In genomic region chr11:103265211-103265610, GRCm38 (mm10) we compare ENCODE assay signal across 12 mouse cellular contexts. TPM values are rescaled to one million over a fixed set of nuclear protein-coding genes. Genes with fewer than 3 reads are reported as not detected.
A peak's percentile ranks its signal among the peaks of the same experiment; 100 is the strongest.
DNase-seq lines count a peak whose midpoint lies in the region; ATAC-seq and TF ChIP-seq lines count a peak whose summit lies in the region.
"Had no signal": no experiment of that assay in that cellular context is flagged by ENCODE, and none has a peak within 500 bp of the region (broad histone marks: within the 10 kb centered on the region; RNA-seq: fewer than 3 reads in every experiment).

No protein-coding gene starts in this region.

- no peak overlapping the region for H3K9ac ChIP-seq in kidney, embryonic 15.5 days
- H3K9ac ChIP-seq in MEL (ENCODE audit: control insufficient read depth, low read depth, low read length, poor library complexity, severe bottlenecking): no peak overlapping the region
- no peak overlapping the region for H3K9ac ChIP-seq in forebrain, embryonic 13.5 days
- no peak overlapping the region for H3K9ac ChIP-seq in midbrain, embryonic 15.5 days
- H3K9ac ChIP-seq: limb, embryonic 12.5 days had no signal

- TF ChIP-seq RAD21 in MEL (IDR thresholded peaks at IDR 0.05; ENCODE audit: low read depth, low read length): no peak

- 0 out of 2 replicates have a peak overlapping the region, but pooled peaks have one; percentile 9 for H3K4me3 ChIP-seq in kidney, embryonic 15.5 days (replicated peaks)
- H3K4me3 ChIP-seq in MEL (ENCODE audit: control insufficient read depth in 1 of 2, insufficient read depth in 1 of 2, low read depth in 2 of 2, low read length in 2 of 2): no peak overlapping the region
- H3K4me3 ChIP-seq in forebrain, embryonic 13.5 days: peak overlapping the region; percentile 7
- H3K4me3 ChIP-seq in midbrain, embryonic 15.5 days: no peak overlapping the region

- H3K27ac ChIP-seq in kidney, embryonic 15.5 days: peak overlapping the region; percentile 69; the same call in 1 of the 2 replicates
- no peak overlapping the region for H3K27ac ChIP-seq in MEL (ENCODE audit: control insufficient read depth, low read depth, low read length)
- no peak overlapping the region for H3K27ac ChIP-seq in forebrain, embryonic 13.5 days
- H3K27ac ChIP-seq in midbrain, embryonic 15.5 days: no peak overlapping the region
- H3K27ac ChIP-seq: limb, embryonic 12.5 days had no signal

- H3K9me3 ChIP-seq in kidney, embryonic 15.5 days (replicated peaks): no peaks in the 10 kb centered on the region
- no peaks in the 10 kb centered on the region for H3K9me3 ChIP-seq in MEL (replicated peaks; ENCODE audit: insufficient read depth, low read length)
- no peaks in the 10 kb centered on the region for H3K9me3 ChIP-seq in forebrain, embryonic 13.5 days (replicated peaks)
- H3K9me3 ChIP-seq in midbrain, embryonic 15.5 days: no peaks in the 10 kb centered on the region
- H3K9me3 ChIP-seq: limb, embryonic 12.5 days had no signal

- H3K36me3 ChIP-seq in kidney, embryonic 15.5 days: no peaks in the 10 kb centered on the region
- H3K36me3 ChIP-seq in MEL (ENCODE audit: control insufficient read depth in 1 of 2, insufficient read depth in 2 of 2, low read length in 2 of 2): peaks cover 0 to 24% of the 10 kb centered on the region in 2 experiments; a peak in 2 of 4 replicates
- H3K36me3 ChIP-seq in forebrain, embryonic 13.5 days (ENCODE audit: poor library complexity, severe bottlenecking): no peaks in the 10 kb centered on the region
- H3K36me3 ChIP-seq in midbrain, embryonic 15.5 days (replicated peaks): no peaks in the 10 kb centered on the region
- H3K36me3 ChIP-seq: limb, embryonic 12.5 days had no signal

- no peak for TF ChIP-seq CTCF in MEL (IDR thresholded peaks at IDR 0.05 in 2 of 3, conservative IDR thresholded peaks at IDR 0.05 in 1 of 3; ENCODE audit: control insufficient read depth in 1 of 3, insufficient read depth in 1 of 3, low read depth in 2 of 3, low read length in 3 of 3, poor library complexity in 1 of 3, severe bottlenecking in 1 of 3)

- TF ChIP-seq POLR2A in MEL (IDR thresholded peaks at IDR 0.05; ENCODE audit: control insufficient read depth in 1 of 2, insufficient read depth in 1 of 2, low read depth in 1 of 2, low read length in 2 of 2, poor library complexity in 1 of 2): no peak

- WGBS in kidney, embryonic 15.5 days: 56% methylated on average over 7 of the region's 7 CpGs
- WGBS in forebrain, embryonic 13.5 days: 20% methylated on average over 7 of the region's 7 CpGs
- 26% methylated on average over 7 of the region's 7 CpGs for WGBS in midbrain, embryonic 15.5 days

- DNase-seq in kidney, adult 9 months: no peak
- DNase-seq in MEL (ENCODE audit: low read depth, low spot score): peak; percentile 90
- no peak for DNase-seq in frontal cortex, postnatal 36 days (ENCODE audit: low spot score in 2 of 2)
- no peak for DNase-seq in gastrocnemius, postnatal 10 days
- DNase-seq in heart, adult 9 months (ENCODE audit: low spot score in 2 of 2): no peak

- peak overlapping the region; percentile 78 for H3K4me2 ChIP-seq in kidney, embryonic 15.5 days
- peak overlapping the region; percentile 85 for H3K4me2 ChIP-seq in forebrain, embryonic 13.5 days
- H3K4me2 ChIP-seq in midbrain, embryonic 15.5 days: peak overlapping the region; percentile 22; the same call in 1 of the 2 replicates

- no peaks in the 10 kb centered on the region; the same call in 1 of the 2 replicates for H3K79me2 ChIP-seq in MEL (ENCODE audit: control insufficient read depth, insufficient read depth, low read length, poor library complexity)

- ATAC-seq in kidney, embryonic 15.5 days (replicated peaks; ENCODE audit: low FRiP score): no peak
- ATAC-seq in forebrain, embryonic 13.5 days: no peak
- no peak for ATAC-seq in midbrain, embryonic 15.5 days (replicated peaks)

- no peaks in the 10 kb centered on the region for H3K27me3 ChIP-seq in kidney, embryonic 15.5 days
- H3K27me3 ChIP-seq in MEL (ENCODE audit: control insufficient read depth in 1 of 2, insufficient read depth in 2 of 2, low read length in 2 of 2): no peaks in the 10 kb centered on the region
- H3K27me3 ChIP-seq in forebrain, embryonic 13.5 days: no peaks in the 10 kb centered on the region
- no peaks in the 10 kb centered on the region for H3K27me3 ChIP-seq in midbrain, embryonic 15.5 days (replicated peaks)
- H3K27me3 ChIP-seq: limb, embryonic 12.5 days had no signal

- TF ChIP-seq EP300 in MEL (IDR thresholded peaks at IDR 0.05; ENCODE audit: low read depth in 1 of 2, low read length in 2 of 2): peak; percentile 96 to 97

- peaks cover 77% of the 10 kb centered on the region for H3K4me1 ChIP-seq in kidney, embryonic 15.5 days
- peaks cover 12 to 30% of the 10 kb centered on the region in 2 experiments for H3K4me1 ChIP-seq in MEL (ENCODE audit: control insufficient read depth in 1 of 2, insufficient read depth in 2 of 2, low read length in 2 of 2)
- peaks cover 55% of the 10 kb centered on the region for H3K4me1 ChIP-seq in forebrain, embryonic 13.5 days
- peaks cover 58% of the 10 kb centered on the region for H3K4me1 ChIP-seq in midbrain, embryonic 15.5 days

TF ChIP-seq in MEL, 35 proteins besides CTCF, POLR2A, EP300 and RAD21 (continues in another document):
- no peak for TF ChIP-seq KAT2A (conservative IDR thresholded peaks at IDR 0.05; ENCODE audit: low read depth, low read length)
- peak; percentile 100 for TF ChIP-seq RCOR1 (IDR thresholded peaks at IDR 0.05; ENCODE audit: low read depth, low read length)
- TF ChIP-seq HCFC1 (IDR thresholded peaks at IDR 0.05; ENCODE audit: low read depth, low read length): no peak
- peak; percentile 61 for TF ChIP-seq BHLHE40 (IDR thresholded peaks at IDR 0.05; ENCODE audit: borderline replicate concordance, low read depth, low read length)
- peak; percentile 96 for TF ChIP-seq TCF12 (IDR thresholded peaks at IDR 0.05; ENCODE audit: low read depth, low read length)
- TF ChIP-seq TAL1 (IDR thresholded peaks at IDR 0.05; ENCODE audit: low read length): peak; percentile 76
- TF ChIP-seq CHD2 (IDR thresholded peaks at IDR 0.05; ENCODE audit: low read length): no peak
- no peak for TF ChIP-seq NRF1 (IDR thresholded peaks at IDR 0.05; ENCODE audit: insufficient read depth, low read depth, low read length, poor library complexity, severe bottlenecking)
- TF ChIP-seq MAX (IDR thresholded peaks at IDR 0.05; ENCODE audit: low read length): no peak
- TF ChIP-seq MAFK (IDR thresholded peaks at IDR 0.05; ENCODE audit: borderline replicate concordance, low read depth, low read length): peak; percentile 69; the same call in 1 of the 2 replicates
- peak; percentile 98 for TF ChIP-seq GATA1 (IDR thresholded peaks at IDR 0.05; ENCODE audit: low read depth, low read length)
- 0 out of 2 replicates have a peak, but pooled peaks have one; percentile 43 for TF ChIP-seq MYC (IDR thresholded peaks at IDR 0.05; ENCODE audit: low read depth, low read length)
- 0 out of 2 replicates have a peak, but pooled peaks have one; percentile 14 for TF ChIP-seq TBP (IDR thresholded peaks at IDR 0.05; ENCODE audit: low read depth, low read length)
- TF ChIP-seq SIN3A (IDR thresholded peaks at IDR 0.05; ENCODE audit: low read length): peak; percentile 80
- no peak for TF ChIP-seq MEF2A (IDR thresholded peaks at IDR 0.05; ENCODE audit: extremely low read depth, insufficient replicate concordance, low read depth, low read length, poor library complexity, severe bottlenecking)
- no peak for TF ChIP-seq USF2 (IDR thresholded peaks at IDR 0.05; ENCODE audit: borderline replicate concordance in 1 of 2, insufficient read depth in 1 of 2, low read depth in 1 of 2, low read length in 2 of 2)
- TF ChIP-seq ZKSCAN1 (IDR thresholded peaks at IDR 0.05; ENCODE audit: low read depth, low read length): peak; percentile 75; the same call in 1 of the 2 replicates
- TF ChIP-seq MXI1 (IDR thresholded peaks at IDR 0.05; ENCODE audit: low read depth, low read length): no peak; the same call in 1 of the 2 replicates
- TF ChIP-seq ZNF384 (IDR thresholded peaks at IDR 0.05; ENCODE audit: low read depth, low read length): peak; percentile 99
- TF ChIP-seq UBTF (IDR thresholded peaks at IDR 0.05; ENCODE audit: borderline replicate concordance, insufficient read depth, low read depth, low read length): no peak
- TF ChIP-seq ZMIZ1 (IDR thresholded peaks at IDR 0.05; ENCODE audit: low read depth, low read length): no peak
- no peak for TF ChIP-seq JUND (IDR thresholded peaks at IDR 0.05; ENCODE audit: low read depth, low read length)
- TF ChIP-seq NELFE (IDR thresholded peaks at IDR 0.05; ENCODE audit: low read depth, low read length): no peak
- TF ChIP-seq POLR2AphosphoS2 (IDR thresholded peaks at IDR 0.05; ENCODE audit: low read length): no peak

RNA-seq across cellular contexts. Expression of gene Map3k14, which starts 2.1 kb away (rescaled TPM):
- 4.3 and 4.9 TPM in 2 replicates for polyA plus RNA-seq in kidney, embryonic 15.5 days (2015; fragmentation: Nextera tagmentation; extraction: Ambion mirVana)
- 0.36 and 0.39 TPM in 2 replicates for total RNA-seq in MEL (2012; rRNA removed)
- under 1 TPM in 1 of 2 experiments, not detected in 1; 0.99 TPM for polyA plus RNA-seq in MEL (2012; ENCODE audit: insufficient read depth in 1 of 2, insufficient read length in 2 of 2, low read depth in 1 of 2, low replicate concordance in 2 of 2, missing spikeins in 1 of 2)
- 2.8 and 4.5 TPM in 2 replicates for polyA plus RNA-seq in forebrain, embryonic 13.5 days (2015; fragmentation: Nextera tagmentation; extraction: Ambion mirVana)
- polyA plus RNA-seq in midbrain, embryonic 15.5 days (2015; fragmentation: Nextera tagmentation; extraction: Ambion mirVana): 3.9 and 5.0 TPM in 2 replicates
- 1 to 10 TPM; 3.3 to 5.0 TPM for total RNA-seq in gastrocnemius, postnatal 10 days (2021)

RNA-seq across cellular contexts. Expression of gene Spata32, which starts 47.0 kb away (rescaled TPM):
- not detected in 2 replicates for polyA plus RNA-seq in kidney, embryonic 15.5 days (2015; fragmentation: Nextera tagmentation; extraction: Ambion mirVana)
- total RNA-seq in MEL (2012; rRNA removed): not detected in 2 replicates
- polyA plus RNA-seq in MEL (2012; ENCODE audit: insufficient read depth in 1 of 2, insufficient read length in 2 of 2, low read depth in 1 of 2, low replicate concordance in 2 of 2, missing spikeins in 1 of 2): not detected
- polyA plus RNA-seq in forebrain, embryonic 13.5 days (2015; fragmentation: Nextera tagmentation; extraction: Ambion mirVana): not detected in 2 replicates
- 0.66 and 0.71 TPM in 2 replicates for polyA plus RNA-seq in midbrain, embryonic 15.5 days (2015; fragmentation: Nextera tagmentation; extraction: Ambion mirVana)
- not detected for total RNA-seq in gastrocnemius, postnatal 10 days (2021)
- polyA plus RNA-seq: inflammation-experienced regulatory T-cells, adult 6 months; limb, embryonic 12.5 days; neural tube, embryonic 11.5 days; stomach, embryonic 14.5 days had no signal

RNA-seq across cellular contexts. Expression of gene 1700023F06Rik, which starts 56.9 kb away (rescaled TPM):
- polyA plus RNA-seq in kidney, embryonic 15.5 days (2015; fragmentation: Nextera tagmentation; extraction: Ambion mirVana): 0.19 and 0.42 TPM in 2 replicates
- total RNA-seq in MEL (2012; rRNA removed): not detected in 2 replicates
- polyA plus RNA-seq in MEL (2012; ENCODE audit: insufficient read depth in 1 of 2, insufficient read length in 2 of 2, low read depth in 1 of 2, low replicate concordance in 2 of 2, missing spikeins in 1 of 2): not detected
- polyA plus RNA-seq in forebrain, embryonic 13.5 days (2015; fragmentation: Nextera tagmentation; extraction: Ambion mirVana): 0.37 and 0.54 TPM in 2 replicates
- polyA plus RNA-seq in midbrain, embryonic 15.5 days (2015; fragmentation: Nextera tagmentation; extraction: Ambion mirVana): 1.6 and 1.9 TPM in 2 replicates
- not detected for total RNA-seq in gastrocnemius, postnatal 10 days (2021)
- polyA plus RNA-seq: inflammation-experienced regulatory T-cells, adult 6 months; neural tube, embryonic 11.5 days had no signal

Comparison
In these comparisons a context has a peak if more than half of its experiments do, and no peak if none do; other contexts are left out.
1. H3K4me2 ChIP-seq: peak in every context shown above with its lines; median percentile 85 in forebrain, embryonic 13.5 days; 78 in kidney, embryonic 15.5 days; 22 in midbrain, embryonic 15.5 days.
2. H3K4me3 ChIP-seq: peak in kidney, embryonic 15.5 days (single experiment) and forebrain, embryonic 13.5 days (single experiment); none in MEL (0 of 2) and midbrain, embryonic 15.5 days (single experiment).